Mouse (Mus musculus): ENCODE measurements at regions not wholly inside any gene's neighbourhood (a gene's known extent, or its start where the extent isn't known, plus 50 kb on each side); places are given as distances from the start of the nearest gene placed in this dataset.

GRCm38 (mm10) chr3:34384965-34385505 lies 265.2 kb upstream of the Sox2 start:
- WGBS, result 79% methylated on average over 12 of the region's 12 CpGs
- DNase-seq (ENCODE audit: low spot score), result peak; percentile 11

GRCm38 (mm10) chr3:34377913-34378312 lies 272.3 kb upstream of the Sox2 start:
- H3K9me3 ChIP-seq, result no peaks in the 10 kb centered on the region
- H3K27ac ChIP-seq, result peak overlapping the region; percentile 57; the same call in 1 of the 2 replicates
- no peaks in the 10 kb centered on the region for H3K36me3 ChIP-seq
- 61% methylated on average over 2 of the region's 2 CpGs for WGBS
- DNase-seq (ENCODE audit: low spot score), result no peak
- no peaks in the 10 kb centered on the region for H3K27me3 ChIP-seq (ENCODE audit: insufficient read depth, poor library complexity, severe bottlenecking)
- peaks cover 18% of the 10 kb centered on the region for H3K4me1 ChIP-seq (replicated peaks)
- H3K4me3 ChIP-seq, result no peak overlapping the region

More at GRCm38 (mm10) chr3:34384965-34385505, 265.2 kb upstream of the Sox2 start:
- H3K36me3 ChIP-seq, result no peaks in the 10 kb centered on the region
- no peak overlapping the region for H3K27ac ChIP-seq
- H3K9me3 ChIP-seq, result no peaks in the 10 kb centered on the region
- no peak overlapping the region for H3K4me3 ChIP-seq
- H3K27me3 ChIP-seq (ENCODE audit: insufficient read depth, poor library complexity, severe bottlenecking), result no peaks in the 10 kb centered on the region
- H3K4me1 ChIP-seq (replicated peaks), result peaks cover 6% of the 10 kb centered on the region; the same call in 1 of the 2 replicates

- peak overlapping the region; percentile 57; the same call in 1 of the 2 replicates for H3K27ac ChIP-seq
- peak overlapping the region; percentile 24; the same call in 1 of the 2 replicates for H3K4me3 ChIP-seq
- H3K9me3 ChIP-seq, result no peaks in the 10 kb centered on the region
- WGBS, result 46% methylated on average over 12 of the region's 12 CpGs
- H3K4me1 ChIP-seq (replicated peaks), result peaks cover 18% of the 10 kb centered on the region
- DNase-seq (ENCODE audit: low spot score), result peak; percentile 9
- H3K36me3 ChIP-seq, result no peaks in the 10 kb centered on the region
- H3K27me3 ChIP-seq (ENCODE audit: insufficient read depth, poor library complexity, severe bottlenecking), result no peaks in the 10 kb centered on the region
These were observed 272.9 kb upstream of the Sox2 start for GRCm38 (mm10) chr3:34377329-34377728.

- 90% methylated on average over 2 of the region's 2 CpGs for WGBS
- Histone ChIP-seq H3K4me1 (replicated peaks) (peaks cover 9% of the 10 kb centered on the region), H3K4me3 (no peak overlapping the region)
These were observed 278.8 kb upstream of the Sox2 start for GRCm38 (mm10) chr3:34371418-34371817.

GRCm38 (mm10) chr3:34338100-34338499 lies 257.0 kb upstream of the Dnajc19 start:
- WGBS, result 86% methylated on average over 9 of the region's 9 CpGs

More at GRCm38 (mm10) chr3:34371418-34371817, 278.8 kb upstream of the Sox2 start:
- H3K27me3 ChIP-seq (ENCODE audit: insufficient read depth, poor library complexity, severe bottlenecking), result no peaks in the 10 kb centered on the region
- H3K36me3 ChIP-seq, result no peaks in the 10 kb centered on the region
- H3K9me3 ChIP-seq, result no peaks in the 10 kb centered on the region
- no peak overlapping the region for H3K27ac ChIP-seq
- DNase-seq (ENCODE audit: low spot score), result no peak

GRCm38 (mm10) chr3:34333555-34333954 lies 252.4 kb upstream of the Dnajc19 start:
- DNase-seq (ENCODE audit: low spot score), result no peak
- Histone ChIP-seq H3K4me1 (replicated peaks) (peaks cover 16% of the 10 kb centered on the region), H3K27me3 (ENCODE audit: insufficient read depth, poor library complexity, severe bottlenecking) (no peaks in the 10 kb centered on the region), H3K4me3 (no peak overlapping the region), H3K36me3 (no peaks in the 10 kb centered on the region), H3K27ac (no peak overlapping the region), H3K9me3 (no peaks in the 10 kb centered on the region)
- 91% methylated on average over 4 of the region's 4 CpGs for WGBS

More at GRCm38 (mm10) chr3:34338100-34338499, 257.0 kb upstream of the Dnajc19 start:
- Histone ChIP-seq H3K27me3 (ENCODE audit: insufficient read depth, poor library complexity, severe bottlenecking) (no peaks in the 10 kb centered on the region), H3K4me1 (replicated peaks) (no peaks in the 10 kb centered on the region), H3K9me3 (no peaks in the 10 kb centered on the region), H3K36me3 (no peaks in the 10 kb centered on the region), H3K4me3 (no peak overlapping the region), H3K27ac (no peak overlapping the region)
- DNase-seq (ENCODE audit: low spot score), result no peak

GRCm38 (mm10) chr3:34331889-34332276 lies 250.8 kb upstream of the Dnajc19 start:
- no peaks in the 10 kb centered on the region for H3K27me3 ChIP-seq (ENCODE audit: insufficient read depth, poor library complexity, severe bottlenecking)
- H3K36me3 ChIP-seq, result no peaks in the 10 kb centered on the region
- H3K27ac ChIP-seq, result no peak overlapping the region
- no peaks in the 10 kb centered on the region for H3K9me3 ChIP-seq
- 61% methylated on average over 5 of the region's 5 CpGs for WGBS
- H3K4me1 ChIP-seq (replicated peaks), result peaks cover 16% of the 10 kb centered on the region
- no peak overlapping the region for H3K4me3 ChIP-seq
- DNase-seq (ENCODE audit: low spot score), result no peak

GRCm38 (mm10) chr3:34330970-34331888 lies 250.1 kb upstream of the Dnajc19 start:
- no peak overlapping the region for H3K27ac ChIP-seq
- H3K27me3 ChIP-seq (ENCODE audit: insufficient read depth, poor library complexity, severe bottlenecking), result no peaks in the 10 kb centered on the region
- peaks cover 16% of the 10 kb centered on the region for H3K4me1 ChIP-seq (replicated peaks)
- H3K4me3 ChIP-seq, result no peak overlapping the region
- H3K36me3 ChIP-seq, result no peaks in the 10 kb centered on the region
- H3K9me3 ChIP-seq, result no peaks in the 10 kb centered on the region
- WGBS, result 79% methylated on average over 22 of the region's 22 CpGs
- no peak for DNase-seq (ENCODE audit: low spot score)

- peaks cover 22% of the 10 kb centered on the region for H3K4me1 ChIP-seq (replicated peaks)
- no peak overlapping the region for H3K4me3 ChIP-seq
- peak; percentile 50 for DNase-seq (ENCODE audit: low spot score)
- 27% methylated on average over 2 of the region's 2 CpGs for WGBS
- H3K36me3 ChIP-seq, result no peaks in the 10 kb centered on the region
- no peaks in the 10 kb centered on the region for H3K9me3 ChIP-seq
- no peaks in the 10 kb centered on the region for H3K27me3 ChIP-seq (ENCODE audit: insufficient read depth, poor library complexity, severe bottlenecking)
- H3K27ac ChIP-seq, result no peak overlapping the region
These were observed 247.7 kb upstream of the Dnajc19 start for GRCm38 (mm10) chr3:34328865-34329264.

- H3K4me1 ChIP-seq (replicated peaks), result peaks cover 28% of the 10 kb centered on the region
- H3K9me3 ChIP-seq, result no peaks in the 10 kb centered on the region
- 94% methylated on average over 1 of the region's 1 CpGs for WGBS
- H3K36me3 ChIP-seq, result no peaks in the 10 kb centered on the region
- H3K27ac ChIP-seq, result no peak overlapping the region
- H3K4me3 ChIP-seq, result no peak overlapping the region
- DNase-seq (ENCODE audit: low spot score), result no peak
- no peaks in the 10 kb centered on the region for H3K27me3 ChIP-seq (ENCODE audit: insufficient read depth, poor library complexity, severe bottlenecking)
These were observed 244.5 kb upstream of the Dnajc19 start for GRCm38 (mm10) chr3:34325669-34326068.

- Histone ChIP-seq H3K4me3 (no peak overlapping the region), H3K27me3 (ENCODE audit: insufficient read depth, poor library complexity, severe bottlenecking) (no peaks in the 10 kb centered on the region), H3K9me3 (no peaks in the 10 kb centered on the region), H3K4me1 (replicated peaks) (peaks cover 30% of the 10 kb centered on the region), H3K27ac (no peak overlapping the region), H3K36me3 (no peaks in the 10 kb centered on the region)
- WGBS, result 49% methylated on average over 15 of the region's 15 CpGs
- peak; percentile 47 for DNase-seq (ENCODE audit: low spot score)
These were observed 241.5 kb upstream of the Dnajc19 start for GRCm38 (mm10) chr3:34322527-34323210.

- 89% methylated on average over 8 of the region's 8 CpGs for WGBS
- no peak for DNase-seq (ENCODE audit: low spot score)
- H3K4me1 ChIP-seq (replicated peaks), result no peaks in the 10 kb centered on the region
These were observed 233.7 kb upstream of the Dnajc19 start for GRCm38 (mm10) chr3:34314798-34315197.

GRCm38 (mm10) chr3:34314393-34314792 lies 233.3 kb upstream of the Dnajc19 start:
- no peak overlapping the region for H3K27ac ChIP-seq

More at GRCm38 (mm10) chr3:34314798-34315197, 233.7 kb upstream of the Dnajc19 start:
- Histone ChIP-seq H3K4me3 (no peak overlapping the region), H3K36me3 (no peaks in the 10 kb centered on the region), H3K9me3 (no peaks in the 10 kb centered on the region), H3K27ac (no peak overlapping the region), H3K27me3 (ENCODE audit: insufficient read depth, poor library complexity, severe bottlenecking) (no peaks in the 10 kb centered on the region)

More at GRCm38 (mm10) chr3:34314393-34314792, 233.3 kb upstream of the Dnajc19 start:
- H3K36me3 ChIP-seq, result no peaks in the 10 kb centered on the region
- H3K27me3 ChIP-seq (ENCODE audit: insufficient read depth, poor library complexity, severe bottlenecking), result no peaks in the 10 kb centered on the region
- no peaks in the 10 kb centered on the region for H3K9me3 ChIP-seq
- no peak overlapping the region for H3K4me3 ChIP-seq
- DNase-seq (ENCODE audit: low spot score), result no peak
- no peaks in the 10 kb centered on the region for H3K4me1 ChIP-seq (replicated peaks)
- 75% methylated on average over 11 of the region's 11 CpGs for WGBS

Data from hindbrain, embryonic 10.5 days (tissue).